Mouse (Mus musculus): ENCODE measurements around the gene Cib3.

- TF ChIP-seq CTCF (IDR thresholded peaks at IDR 0.05; ENCODE audit: borderline replicate concordance, extremely low read depth, insufficient read depth, insufficient read length) (no peak), POLR2A (IDR thresholded peaks at IDR 0.05; ENCODE audit: borderline replicate concordance, extremely low read depth, insufficient read depth, insufficient read length, poor library complexity, severe bottlenecking) (no peak)
Measured at GRCm38 (mm10) chr8:72244610-72245009, 32.0 kb upstream of the Cib3 start.
